Mouse (Mus musculus) MEL-GATA-1-ER (cell line): ENCODE results near the gene B4galt4.
A peak's percentile ranks its signal among the peaks of the same experiment; 100 is the strongest.

Experiments
- DNase-seq: peaks from one replicate; pipeline ENCODE4 v3.0.0-alpha.2; 2012; ENCODE audit warnings: low read depth; ENCODE audit errors: extremely low read depth

B4galt4 gene

GRCm38 (mm10) chr16:38728576-38729132, 13.4 kb upstream of the B4galt4 start:
- DNase-seq: no peak

- no peak for DNase-seq
Measured at GRCm38 (mm10) chr16:38729139-38729538, 12.9 kb upstream of the B4galt4 start.

- no peak for DNase-seq
Measured at GRCm38 (mm10) chr16:38729610-38730288, 12.3 kb upstream of the B4galt4 start.

DNA sequence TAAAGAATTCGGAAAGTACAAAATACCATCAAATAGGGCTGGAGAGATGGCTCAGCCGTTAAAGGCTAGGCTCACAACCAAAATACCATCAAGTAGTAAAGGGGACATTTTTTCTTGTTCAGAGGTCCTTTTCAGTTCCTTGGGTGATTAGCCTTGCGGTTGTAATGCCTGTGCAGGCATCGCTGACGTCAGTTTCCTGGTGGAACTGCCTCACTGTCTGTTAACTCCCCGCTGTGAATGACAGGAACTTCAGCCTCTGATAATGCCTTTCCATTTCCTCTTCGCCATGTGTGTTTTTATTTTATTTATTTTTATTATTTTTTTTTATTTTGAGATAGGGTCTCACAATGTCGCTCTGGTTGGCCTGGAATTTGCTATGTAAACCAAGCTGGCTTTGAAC, 11.1 kb upstream of the B4galt4 start:
- peak; percentile 28 for DNase-seq

- DNase-seq: no peak
Measured at GRCm38 (mm10) chr16:38741204-38741903, 710 bp upstream of the B4galt4 start.

- DNase-seq: no peak
Measured at GRCm38 (mm10) chr16:38742659-38743131, 631 bp downstream of the B4galt4 start.

DNA sequence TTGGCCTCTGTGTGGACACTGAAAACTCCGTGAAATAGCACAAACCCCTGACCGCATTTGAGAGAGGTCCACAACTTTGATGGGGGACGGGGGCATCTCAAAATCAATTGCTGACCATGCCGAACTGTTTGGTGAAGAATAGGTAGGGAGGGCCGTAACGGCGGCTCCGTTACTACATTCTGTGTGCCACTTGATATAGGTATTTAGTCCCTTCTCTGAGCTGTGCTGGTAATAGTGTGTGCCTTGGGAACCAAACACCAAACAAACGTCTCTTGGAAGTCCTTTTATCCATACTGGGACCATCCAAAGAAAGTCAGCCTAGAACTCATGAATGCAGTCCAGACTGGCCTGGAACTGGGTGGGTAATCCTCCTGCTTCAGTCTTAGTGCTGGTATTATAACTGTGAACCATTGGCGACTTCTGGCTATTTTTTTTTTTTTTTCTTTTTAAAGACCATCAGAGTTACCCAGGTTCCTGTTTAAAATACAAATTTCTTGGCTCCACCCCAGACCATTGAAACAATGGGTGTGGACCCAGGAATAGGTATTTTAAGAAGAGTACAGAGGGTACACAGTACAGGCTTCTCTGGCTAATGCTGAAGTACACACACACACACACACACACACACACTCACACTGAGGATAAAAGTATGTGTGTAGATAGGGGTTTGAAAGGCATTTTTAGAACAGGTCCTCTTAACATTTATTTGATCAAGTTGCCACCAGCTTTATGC, 2.0 kb downstream of the B4galt4 start:
- no peak for DNase-seq

DNA sequence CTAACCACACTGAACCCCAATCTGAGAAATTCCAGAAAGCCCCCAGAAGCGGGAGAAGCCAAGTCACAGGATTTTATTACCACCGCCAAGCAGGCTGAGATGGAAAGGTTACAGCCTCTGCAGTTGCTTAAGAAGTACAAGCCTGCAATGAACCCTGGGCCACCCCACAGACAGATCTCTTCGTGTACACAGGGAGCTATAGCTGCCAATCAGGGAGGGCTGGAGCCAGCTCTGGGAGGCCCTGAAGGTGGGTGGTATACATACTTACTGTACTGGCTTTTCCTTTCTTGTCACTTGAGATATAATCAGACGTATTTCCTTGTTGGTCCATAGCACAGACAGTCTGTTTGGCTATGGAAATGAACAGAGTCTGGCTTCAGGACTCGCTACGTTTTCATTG, 8.7 kb downstream of the B4galt4 start:
- DNase-seq: no peak

- DNase-seq: no peak
Measured at GRCm38 (mm10) chr16:38753631-38754030, 11.6 kb downstream of the B4galt4 start.

DNA sequence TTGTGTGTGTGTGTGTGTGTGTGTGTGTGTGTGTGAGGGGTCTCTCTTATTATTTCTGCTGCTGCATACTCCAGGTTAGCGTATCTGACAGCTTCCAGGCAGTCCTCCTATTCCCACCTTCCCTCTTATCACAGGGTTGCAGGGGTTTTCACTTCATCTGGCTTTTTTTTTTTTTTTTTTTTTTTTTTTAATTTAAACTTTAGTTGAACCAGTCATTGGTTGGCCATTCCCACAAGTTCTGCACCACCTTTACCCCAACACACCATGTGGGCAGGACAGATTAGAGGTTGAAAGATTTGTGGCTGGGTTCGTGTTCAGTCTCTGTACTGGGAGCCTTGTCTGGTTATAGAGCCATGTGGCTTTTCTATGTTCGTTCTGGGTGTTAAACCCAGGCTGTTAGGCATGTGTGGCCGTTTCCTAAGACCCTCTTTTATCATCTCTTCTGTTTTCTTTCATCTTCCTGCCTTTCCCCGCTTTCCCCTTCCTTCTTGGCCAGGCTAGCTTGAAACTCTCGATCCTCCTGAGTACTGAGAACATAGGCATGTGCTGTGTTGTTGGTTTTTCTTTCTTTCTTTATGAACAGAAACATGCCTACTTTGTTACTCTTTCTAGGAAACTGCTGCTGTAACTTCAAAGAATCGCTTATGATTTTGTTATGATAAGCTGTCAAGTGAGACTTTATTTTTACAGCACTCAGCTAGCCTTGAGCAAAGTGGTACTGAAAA, 13.6 kb downstream of the B4galt4 start:
- peak; percentile 84 for DNase-seq

GRCm38 (mm10) chr16:38756177-38756503, 14.1 kb downstream of the B4galt4 start:
- DNase-seq: peak; percentile 21

DNA sequence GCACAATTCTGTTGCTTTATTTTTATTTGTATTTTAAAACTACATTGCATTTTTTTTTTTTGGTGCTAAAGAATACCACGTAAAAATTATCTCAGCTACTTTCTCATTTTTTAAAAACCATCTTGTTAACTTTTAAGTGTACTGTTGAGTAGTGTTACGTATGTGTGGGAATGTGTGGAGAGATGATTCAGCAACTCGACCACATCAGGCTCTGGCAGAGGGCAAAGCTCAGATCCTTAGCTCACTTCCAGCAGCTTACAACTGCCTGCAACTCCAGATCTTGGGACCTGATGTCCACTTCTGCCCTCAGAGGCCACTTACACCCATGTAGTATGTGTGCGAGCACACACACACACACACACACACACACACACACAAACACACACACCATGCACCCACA, 14.5 kb downstream of the B4galt4 start:
- DNase-seq: no peak

DNA sequence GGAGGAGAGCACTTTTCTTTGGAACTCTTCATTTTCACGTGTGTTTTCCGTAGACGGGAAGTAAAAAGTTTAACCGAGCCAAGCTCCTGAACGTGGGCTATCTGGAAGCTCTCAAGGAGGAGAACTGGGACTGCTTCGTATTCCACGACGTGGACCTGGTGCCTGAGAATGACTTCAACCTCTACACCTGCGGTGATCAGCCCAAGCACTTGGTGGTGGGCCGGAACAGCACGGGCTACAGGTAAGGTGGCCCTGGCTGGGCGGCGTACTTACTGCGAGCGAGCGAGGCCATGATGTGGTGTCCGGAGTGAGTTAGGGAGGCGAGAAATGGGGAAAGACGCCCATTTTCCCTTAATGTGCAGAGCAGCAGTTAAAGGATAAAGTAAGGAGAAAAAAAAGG, 15.6 kb downstream of the B4galt4 start:
- no peak for DNase-seq

GRCm38 (mm10) chr16:38758104-38758861, 16.2 kb downstream of the B4galt4 start:
- DNase-seq: no peak

GRCm38 (mm10) chr16:38760239-38760638, 18.2 kb downstream of the B4galt4 start:
- no peak for DNase-seq

DNA sequence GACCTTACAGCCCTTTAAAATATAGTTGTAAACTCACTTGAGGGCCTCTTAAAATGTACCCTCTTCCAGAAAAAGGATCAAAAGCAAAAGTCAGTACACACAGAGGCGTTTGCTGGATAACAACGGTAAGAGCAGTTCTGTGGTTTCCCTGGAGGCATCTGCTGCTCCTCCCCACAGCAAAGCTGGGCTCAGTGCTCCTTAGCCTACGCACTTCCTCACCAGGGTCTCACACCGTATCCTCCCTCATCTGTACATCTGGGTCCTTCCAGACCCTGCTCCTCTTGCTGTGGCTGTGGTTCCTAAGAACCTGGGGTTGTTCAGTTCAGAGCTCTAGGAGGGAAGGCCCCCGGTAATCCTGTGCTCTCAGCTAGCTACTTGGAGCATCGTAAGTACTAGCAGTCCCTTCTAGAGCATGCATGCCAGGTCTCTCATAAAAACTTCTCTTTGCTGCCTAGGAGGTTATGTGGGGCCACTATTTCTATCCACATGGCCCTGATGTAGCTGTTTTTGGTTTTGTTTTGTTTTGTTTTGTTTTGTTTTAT, 18.8 kb downstream of the B4galt4 start:
- DNase-seq: no peak

- DNase-seq: no peak
Measured at GRCm38 (mm10) chr16:38761972-38762371, 19.9 kb downstream of the B4galt4 start.

GRCm38 (mm10) chr16:38762401-38762800, 20.3 kb downstream of the B4galt4 start:
- DNase-seq: no peak

DNA sequence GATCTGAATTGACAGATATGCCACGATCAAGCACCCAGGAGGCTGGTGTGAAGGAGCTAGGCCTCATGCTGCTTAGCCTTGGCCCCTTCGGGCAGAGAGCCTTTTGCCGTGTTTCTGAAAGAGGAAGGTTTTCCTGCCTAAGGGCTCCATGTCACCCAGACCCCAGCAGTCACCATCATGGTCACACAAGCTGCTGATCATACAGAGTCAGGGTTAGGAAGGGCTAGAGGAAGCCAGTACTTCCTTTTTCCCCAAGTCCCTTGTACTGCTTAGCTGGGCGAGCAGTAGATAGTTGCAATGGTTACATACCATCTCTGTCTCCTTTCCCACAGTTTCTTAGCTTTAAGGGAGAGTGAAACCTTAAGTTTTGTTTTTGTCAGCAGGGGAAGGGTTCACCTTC, 21.4 kb downstream of the B4galt4 start:
- DNase-seq: peak; percentile 31

DNA sequence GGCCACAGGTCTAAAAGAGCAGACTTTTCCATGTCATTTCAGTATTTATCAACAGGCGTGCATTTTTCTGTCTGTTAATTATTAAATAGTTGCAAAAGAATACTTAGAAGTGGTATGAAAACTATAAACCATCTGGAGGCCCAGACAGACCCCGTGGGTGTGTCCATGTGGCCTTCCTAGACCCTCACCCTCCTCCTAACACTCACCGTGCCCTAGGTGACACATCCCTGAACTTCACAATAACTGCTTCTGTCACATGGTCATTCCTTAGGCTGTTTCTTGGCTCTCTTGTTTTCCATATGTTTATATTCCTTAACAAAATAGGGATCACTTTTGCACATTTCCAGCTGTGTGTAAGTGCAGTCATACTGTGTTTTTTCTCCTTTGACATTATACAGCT, 24.6 kb downstream of the B4galt4 start:
- no peak for DNase-seq
